Mouse (Mus musculus): ENCODE data around the gene Raf1. TPM values are rescaled to one million over a fixed set of nuclear protein-coding genes. Genes with fewer than 3 reads are reported as not detected.
A peak's percentile ranks its signal among the peaks of the same experiment; 100 is the strongest.
"Not testable (repeated sequence)": the region's sequence is repeated elsewhere in the genome, so short reads cannot be mapped to it uniquely, and the experiment has no call there.

Raf1 gene
- total RNA-seq, 2 experiments from 2014 or later = 121 to 132 TPM

DNA sequence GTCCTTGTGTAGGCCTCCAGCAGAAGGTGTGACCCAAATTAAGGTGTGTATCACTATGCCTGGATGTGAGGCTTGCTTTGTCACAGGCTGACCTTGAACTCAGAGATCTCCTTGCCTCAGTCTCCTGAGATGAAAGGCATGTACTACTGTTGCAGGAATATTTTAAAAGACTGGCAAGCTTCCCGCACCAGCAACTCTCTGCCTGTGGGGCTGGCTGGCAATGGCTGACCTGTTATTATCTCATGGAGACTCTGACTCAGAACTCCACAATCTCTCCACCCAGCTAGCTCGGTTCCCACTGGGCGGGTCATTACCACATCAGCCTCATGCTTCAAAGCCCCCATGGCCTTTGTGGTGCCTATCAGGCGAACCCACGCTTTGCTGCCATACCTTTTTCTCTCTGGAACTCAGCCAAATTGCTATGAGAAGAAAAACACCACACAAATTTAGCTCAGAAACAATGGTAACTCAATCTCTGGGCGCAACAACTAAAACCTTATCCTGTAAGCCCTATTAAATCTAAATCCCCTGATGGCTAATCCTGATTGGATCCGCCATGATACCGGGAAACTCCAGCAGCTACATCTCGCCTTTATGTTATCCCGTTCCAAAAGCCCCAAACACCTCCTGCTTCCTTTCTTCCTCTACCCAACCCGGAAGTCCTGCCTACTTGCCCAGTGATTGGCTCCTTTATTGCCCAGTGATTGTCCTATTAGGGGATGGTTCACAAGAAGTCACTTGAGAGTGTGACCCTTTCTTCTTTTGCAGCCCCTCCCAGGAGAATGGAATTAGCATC, 8.6 kb upstream of the Raf1 start:
- intact Hi-C loops (cut with DNase I) = no loop called here
- DNase-seq (ENCODE audit: extremely low spot score in 1 of 2, low spot score in 2 of 2) = no peak

DNA sequence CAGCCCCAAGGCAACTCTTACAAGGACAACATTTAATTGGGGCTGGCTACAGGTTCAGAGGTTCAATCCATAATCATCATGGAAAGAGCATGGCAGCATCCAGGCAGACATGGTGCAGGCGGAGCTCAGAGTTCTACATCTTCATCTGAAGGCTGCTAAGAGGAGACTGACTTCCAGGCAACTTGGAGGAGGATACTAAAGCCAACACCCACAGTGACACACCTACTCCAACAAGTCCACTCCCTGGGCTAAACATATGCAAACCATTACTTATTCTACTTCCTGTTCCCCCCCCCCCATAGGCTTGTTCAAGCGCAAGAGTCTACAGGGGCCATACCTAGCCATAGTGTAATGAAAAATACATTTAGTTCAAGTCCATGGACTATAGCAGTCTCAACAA, 7.8 kb upstream of the Raf1 start:
- no peak for DNase-seq (ENCODE audit: extremely low spot score in 1 of 2, low spot score in 2 of 2)
- intact Hi-C loops (cut with DNase I) = no loop called here

DNA sequence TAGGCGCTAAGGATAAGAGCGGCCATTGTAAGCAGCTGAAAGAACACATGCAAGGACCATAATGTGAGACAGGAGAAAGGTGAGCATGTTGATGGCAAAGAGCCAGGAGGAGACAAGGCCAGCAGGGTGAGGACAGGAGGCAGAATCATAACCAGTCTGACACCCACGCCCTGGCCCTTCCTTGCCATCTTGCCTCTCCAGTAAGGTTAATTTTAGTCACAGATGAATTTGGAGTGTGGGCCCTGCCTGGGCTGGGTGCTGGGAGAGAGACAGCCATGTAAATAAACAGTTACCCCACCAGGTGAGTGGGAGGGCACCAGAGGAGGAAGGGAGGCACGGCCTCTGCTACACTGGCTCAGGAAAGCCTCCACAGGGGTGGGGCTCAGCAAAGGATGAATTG, 4.6 kb upstream of the Raf1 start:
- no peak for DNase-seq (ENCODE audit: extremely low spot score in 1 of 2, low spot score in 2 of 2)
- intact Hi-C loops (cut with DNase I) = no loop called here

DNA sequence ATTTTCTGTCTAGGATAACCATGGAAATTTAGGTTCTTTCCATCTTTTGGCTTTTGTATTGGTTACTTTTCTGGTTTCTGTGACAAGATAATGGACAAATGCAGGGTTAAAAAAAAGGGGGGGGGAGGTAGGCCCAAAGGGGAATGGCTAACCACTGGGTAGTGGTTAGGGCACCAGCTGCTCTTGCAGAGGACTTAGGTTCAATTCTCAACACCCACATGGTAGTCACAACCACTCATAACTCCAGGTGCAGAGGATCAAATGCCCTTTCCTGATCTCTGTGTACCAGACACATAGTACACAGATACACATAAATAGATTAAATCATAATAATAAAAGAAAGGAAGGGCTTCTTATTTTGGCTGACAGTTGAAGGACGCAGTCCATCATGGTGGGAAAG, 1.6 kb upstream of the Raf1 start:
- intact Hi-C loops (cut with DNase I) = loop anchor here (5.0 kb wide), 1 partner anchor 76 kb away; the partner anchor contains the start of gene Mkrn2
- DNase-seq (ENCODE audit: extremely low spot score in 1 of 2, low spot score in 2 of 2) = no peak

DNA sequence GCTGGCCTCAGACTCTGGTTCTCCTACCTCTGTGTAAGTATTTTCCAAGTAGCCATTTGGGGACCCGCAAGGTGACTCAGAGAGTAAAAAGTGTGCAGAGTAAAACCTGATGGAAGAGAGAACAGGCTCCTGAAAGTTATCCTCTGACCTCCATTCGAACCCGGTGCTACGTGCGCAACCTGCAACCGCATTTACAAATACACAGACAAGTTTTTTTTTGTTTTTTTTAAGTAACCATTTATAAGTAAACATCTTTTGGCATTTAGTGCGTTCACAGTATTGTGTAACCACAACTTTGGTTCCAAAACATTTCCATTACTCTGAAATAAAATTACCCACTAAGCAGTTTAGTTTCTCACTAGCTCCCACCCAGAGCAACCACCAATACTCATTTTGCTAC, 1.0 kb upstream of the Raf1 start:
- intact Hi-C loops (cut with DNase I) = loop anchor here (5.0 kb wide), 1 partner anchor 75 kb away; the partner anchor contains the start of gene Mkrn2
- DNase-seq (ENCODE audit: extremely low spot score in 1 of 2, low spot score in 2 of 2) = no peak

GRCm38 (mm10) chr6:115675508-115676336, 713 bp downstream of the Raf1 start:
- DNase-seq (ENCODE audit: extremely low spot score in 1 of 2, low spot score in 2 of 2) = peak; percentile 51 to 84
- intact Hi-C loops (cut with DNase I) = loop anchor here (5.0 kb wide), 1 partner anchor 73 kb away; the partner anchor contains the start of gene Mkrn2

- intact Hi-C loops (cut with DNase I) = loop anchor here (5.0 kb wide), 1 partner anchor 73 kb away; the partner anchor contains the start of gene Mkrn2
- DNase-seq (ENCODE audit: extremely low spot score in 1 of 2, low spot score in 2 of 2) = peak in 1 of 2 experiments; percentile 17
Measured at GRCm38 (mm10) chr6:115675166-115675507, 1.3 kb downstream of the Raf1 start.

- intact Hi-C loops (cut with DNase I) = no loop called here
- DNase-seq (ENCODE audit: extremely low spot score in 1 of 2, low spot score in 2 of 2) = no peak
Measured at GRCm38 (mm10) chr6:115674316-115674715, 2.1 kb downstream of the Raf1 start.

GRCm38 (mm10) chr6:115672700-115673099, 3.7 kb downstream of the Raf1 start:
- DNase-seq (ENCODE audit: extremely low spot score in 1 of 2, low spot score in 2 of 2) = no peak
- intact Hi-C loops (cut with DNase I) = no loop called here

GRCm38 (mm10) chr6:115666641-115667040, 9.8 kb downstream of the Raf1 start:
- no peak for DNase-seq (ENCODE audit: extremely low spot score in 1 of 2, low spot score in 2 of 2)
- intact Hi-C loops (cut with DNase I) = no loop called here

DNA sequence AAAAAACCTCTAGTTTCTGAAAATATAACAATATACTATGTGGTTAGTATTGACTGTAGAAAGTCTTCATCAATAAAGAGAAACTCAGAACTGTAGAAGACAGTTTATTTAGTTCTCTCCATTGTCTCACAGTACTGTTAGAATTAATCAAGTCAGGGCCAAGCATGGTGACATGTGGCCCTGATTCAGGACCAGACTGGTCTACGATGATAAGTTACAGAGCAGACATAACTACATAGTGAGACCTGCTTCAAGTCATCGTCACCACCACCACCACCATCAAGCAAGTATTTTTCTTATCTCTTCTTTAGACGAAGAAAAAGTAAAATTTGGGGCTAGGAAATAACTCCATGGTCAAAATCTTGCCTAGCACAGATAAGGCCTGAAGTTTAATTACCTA, 12.2 kb downstream of the Raf1 start:
- intact Hi-C loops (cut with DNase I) = no loop called here
- no peak for DNase-seq (ENCODE audit: extremely low spot score in 1 of 2, low spot score in 2 of 2)

DNA sequence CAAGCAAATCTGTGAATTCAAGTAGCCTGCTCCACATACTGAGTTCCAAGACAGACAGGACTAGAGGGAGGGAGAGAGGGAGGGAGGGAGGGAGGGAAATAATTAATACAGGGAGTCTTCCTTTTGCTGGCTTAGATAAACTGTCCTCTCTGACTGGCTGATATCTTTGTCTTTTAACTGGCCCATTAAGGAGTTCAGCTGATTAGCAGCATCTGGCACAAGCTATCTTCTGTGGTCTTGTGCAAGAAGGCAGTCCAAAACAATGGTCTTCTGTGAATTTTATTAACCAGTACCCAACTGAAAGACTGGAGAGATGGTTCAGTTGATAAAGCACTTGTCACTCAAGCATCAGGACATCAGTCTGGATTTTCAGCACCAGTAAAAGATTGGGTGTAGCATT, 17.6 kb downstream of the Raf1 start:
- intact Hi-C loops (cut with DNase I) = no loop called here
- no peak for DNase-seq (ENCODE audit: extremely low spot score in 1 of 2, low spot score in 2 of 2)

- intact Hi-C loops (cut with DNase I) = no loop called here
- DNase-seq (ENCODE audit: extremely low spot score in 1 of 2, low spot score in 2 of 2) = no peak
Measured at GRCm38 (mm10) chr6:115653939-115654338, 22.5 kb downstream of the Raf1 start.

DNA sequence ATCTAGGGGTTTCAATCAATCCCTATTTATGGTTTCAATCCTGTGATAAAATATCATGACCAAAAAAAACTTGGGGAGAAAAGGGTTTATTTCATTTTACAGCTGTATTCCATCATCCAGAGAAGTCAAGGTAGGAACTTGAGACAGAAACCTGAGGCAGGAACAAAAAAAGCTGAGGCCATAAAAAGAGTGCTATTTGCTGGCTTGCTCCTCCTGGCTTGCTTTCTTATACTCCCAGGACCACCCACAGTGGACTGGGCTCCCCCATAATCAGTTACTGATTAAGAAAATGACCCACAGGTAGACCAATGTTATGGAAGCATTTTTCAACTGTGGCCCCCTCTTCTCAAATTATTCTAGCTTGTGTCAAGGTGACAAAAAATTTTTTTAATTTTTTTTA, 24.7 kb downstream of the Raf1 start:
- no peak for DNase-seq (ENCODE audit: extremely low spot score in 1 of 2, low spot score in 2 of 2)
- intact Hi-C loops (cut with DNase I) = no loop called here

DNA sequence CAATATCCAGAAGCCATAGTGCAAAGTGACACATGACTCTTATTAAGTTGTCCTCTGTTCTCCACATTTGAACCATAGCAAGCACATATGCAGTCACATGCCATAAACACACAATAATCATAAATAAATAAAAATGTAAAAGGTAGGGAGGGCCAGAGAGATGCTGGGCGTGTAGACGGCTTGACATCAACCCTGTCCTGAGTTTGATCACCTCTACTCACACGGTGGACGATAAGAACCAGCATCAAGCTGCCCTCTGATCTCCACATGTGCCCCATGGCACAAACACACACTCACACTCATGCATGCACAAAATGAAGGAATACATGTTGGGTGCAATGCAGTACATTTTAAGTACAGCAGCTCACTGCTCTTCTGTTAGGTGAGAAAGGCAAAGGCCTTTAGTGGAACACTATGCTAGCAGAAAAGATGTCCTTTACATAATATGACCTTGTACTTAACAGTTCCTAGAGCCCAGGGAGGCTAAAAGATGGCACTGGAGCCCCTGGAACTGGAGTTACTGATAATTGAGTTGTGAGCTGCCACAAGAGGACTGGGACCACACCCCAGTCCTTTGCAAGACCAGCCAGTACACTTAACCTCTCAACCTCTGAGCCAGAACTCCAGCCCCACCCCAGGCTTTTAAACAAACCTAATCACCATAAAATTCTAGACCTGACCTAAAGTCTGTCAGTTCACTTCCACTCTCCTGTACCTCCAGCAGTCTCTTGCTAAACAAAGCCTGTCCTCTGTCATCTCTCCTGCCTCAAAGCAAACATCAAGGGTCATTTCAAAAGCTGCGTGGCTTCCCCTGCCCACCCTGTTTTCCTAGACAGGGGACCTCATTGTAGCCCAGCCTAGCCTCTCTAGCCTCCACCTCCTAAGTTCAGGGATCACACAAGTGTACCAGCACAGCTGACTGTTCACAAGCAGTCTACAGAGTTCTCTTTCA, 25.7 kb downstream of the Raf1 start:
- DNase-seq (ENCODE audit: extremely low spot score in 1 of 2, low spot score in 2 of 2) = no peak
- intact Hi-C loops (cut with DNase I) = no loop called here

DNA sequence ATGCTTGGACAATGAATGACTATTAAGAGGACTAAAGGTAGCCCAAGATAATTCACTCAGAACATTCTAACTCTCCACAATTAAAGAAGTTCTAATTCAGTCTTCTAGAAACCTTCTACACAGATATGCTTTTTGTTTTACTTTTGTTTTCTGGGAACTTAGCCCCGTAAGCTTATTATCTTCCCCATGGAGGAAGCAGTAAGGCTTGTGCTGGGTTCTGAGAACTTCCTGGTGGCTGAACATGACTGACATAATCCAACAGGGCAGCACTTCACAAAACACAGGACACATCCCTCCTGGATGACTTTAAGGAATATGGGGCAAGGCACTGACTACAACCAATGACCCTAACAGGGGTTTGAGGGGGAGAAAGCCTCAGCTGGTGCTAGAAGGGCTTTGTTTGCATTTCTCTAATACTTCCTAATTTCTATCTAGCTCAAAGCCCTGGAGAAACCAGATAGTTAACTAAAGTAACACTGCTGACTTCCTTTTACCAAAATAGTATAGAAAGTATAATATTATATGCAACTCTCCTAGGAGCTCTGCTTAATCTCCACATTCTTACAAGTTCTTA, 26.6 kb downstream of the Raf1 start:
- intact Hi-C loops (cut with DNase I) = no loop called here
- no peak for DNase-seq (ENCODE audit: extremely low spot score in 1 of 2, low spot score in 2 of 2)

DNA sequence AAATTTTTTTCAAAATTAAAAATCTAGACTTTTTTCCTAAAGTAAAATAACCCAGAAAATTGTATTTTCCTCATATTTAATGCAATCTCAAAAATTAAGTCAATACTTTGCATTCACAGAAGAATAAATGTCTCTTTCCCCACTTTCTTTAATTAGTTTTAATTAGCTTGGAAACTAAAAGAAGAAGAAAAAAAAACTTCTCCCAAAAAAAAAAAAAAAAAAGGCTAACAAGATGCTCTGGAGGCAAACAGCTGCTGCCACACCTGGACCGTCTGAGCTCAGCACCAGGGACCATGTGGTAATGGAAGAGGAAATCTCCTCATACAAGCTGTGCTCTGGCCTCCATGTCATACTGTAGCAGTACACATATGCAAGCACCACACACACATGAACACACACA, 33.1 kb downstream of the Raf1 start:
- no peak for DNase-seq (ENCODE audit: extremely low spot score in 1 of 2, low spot score in 2 of 2)
- intact Hi-C loops (cut with DNase I) = no loop called here

DNA sequence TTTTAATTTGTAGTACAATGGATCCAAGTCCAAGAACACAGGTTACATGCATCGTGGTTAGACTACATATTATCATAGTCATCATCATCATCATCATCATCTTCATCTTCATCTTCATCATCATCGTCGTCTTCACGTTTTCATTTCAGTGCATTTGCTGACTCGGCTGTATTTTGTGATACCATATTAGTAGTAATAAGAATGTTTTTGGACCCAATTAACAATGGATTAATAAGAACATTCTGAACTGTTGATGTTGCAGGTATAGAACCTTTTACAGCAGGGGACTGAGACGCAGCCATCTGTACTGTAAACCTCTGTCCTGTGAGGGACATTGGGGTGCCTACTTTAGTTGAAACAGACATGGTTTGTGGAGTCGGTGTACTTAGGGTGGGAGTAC, 38.2 kb downstream of the Raf1 start:
- DNase-seq (ENCODE audit: extremely low spot score in 1 of 2, low spot score in 2 of 2); intact Hi-C loops (cut with DNase I): not testable (repeated sequence)

DNA sequence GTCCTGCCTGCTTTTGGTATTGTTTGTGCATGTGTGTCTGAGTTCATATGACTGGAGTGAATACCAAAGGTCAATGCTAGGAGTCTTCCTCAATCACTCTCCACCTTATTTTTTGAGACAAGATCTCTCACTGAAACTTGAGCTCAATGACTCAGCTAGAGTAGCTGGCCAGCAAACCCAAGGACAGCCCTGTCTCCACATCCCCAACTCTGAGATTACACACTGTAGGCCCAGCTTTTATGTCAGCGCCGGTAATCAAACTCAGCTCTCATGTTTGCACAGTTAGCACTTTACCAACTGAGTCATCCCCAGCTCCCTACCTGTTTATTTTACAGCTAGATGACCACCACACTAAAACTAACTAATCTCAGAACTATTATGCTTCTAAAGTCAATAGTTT, 42.4 kb downstream of the Raf1 start:
- no peak for DNase-seq (ENCODE audit: extremely low spot score in 1 of 2, low spot score in 2 of 2)
- intact Hi-C loops (cut with DNase I) = loop anchor here (5.0 kb wide), 1 partner anchor 168 kb away; no protein-coding TSS in a partner anchor
